Mouse (Mus musculus) neural tube, embryonic 15.5 days (tissue): ENCODE data around the gene Sec24b. TPM values are rescaled to one million over a fixed set of nuclear protein-coding genes. Genes with fewer than 3 reads are reported as not detected.

ENCODE experiments used
- ATAC-seq: fragments of 200-750 bp; cut with Nextera tagmentation; 2 replicates; pipeline ENCODE4 v1.8.0; 2017; ENCODE audit warnings: mild to moderate bottlenecking, moderate TSS enrichment, moderate library complexity; ENCODE audit not compliant: low FRiP score
- H3K27ac ChIP-seq: fragments of 300-500 bp; sonication (generic); replicated peaks from 2 replicates; pipeline ENCODE4 v1.5.1; 2015; ENCODE audit warnings: mild to moderate bottlenecking, inconsistent platforms
- H3K27me3 ChIP-seq: fragments of 300-500 bp; sonication (generic); replicated peaks from 2 replicates; pipeline ENCODE4 v1.6.1; 2015; ENCODE audit warnings: inconsistent platforms
- H3K36me3 ChIP-seq: fragments of 300-500 bp; sonication (generic); 2 replicates; pipeline ENCODE4 v1.6.1; 2015; ENCODE audit warnings: inconsistent platforms
- H3K4me1 ChIP-seq: fragments of 300-500 bp; sonication (generic); 2 replicates; pipeline ENCODE4 v1.6.1; 2015; ENCODE audit warnings: inconsistent platforms
- H3K4me2 ChIP-seq: fragments of 300-500 bp; sonication (generic); 2 replicates; pipeline ENCODE4 v1.6.1; 2015; ENCODE audit warnings: inconsistent platforms, mild to moderate bottlenecking, moderate library complexity
- H3K4me3 ChIP-seq: fragments of 300-500 bp; sonication (generic); replicated peaks from 2 replicates; pipeline ENCODE4 v1.5.1; 2015; ENCODE audit warnings: mild to moderate bottlenecking, inconsistent platforms
- H3K9ac ChIP-seq: fragments of 300-500 bp; sonication (generic); replicated peaks from 2 replicates; pipeline ENCODE4 v1.6.1; 2015; ENCODE audit warnings: mild to moderate bottlenecking, inconsistent platforms
- H3K9me3 ChIP-seq: fragments of 300-500 bp; sonication (generic); replicated peaks from 2 replicates; pipeline ENCODE4 v1.6.1; 2016; ENCODE audit warnings: inconsistent platforms
- WGBS: fragments of 180-500 bp; shearing (Covaris S2); methylation state at CpG from one replicate; pipeline ENCODE4 v1.1.7; 2015; ENCODE audit warnings: mixed read lengths; 5-methylcytosine and 5-hydroxymethylcytosine counted together
- polyA plus RNA-seq: library from polyadenylated mRNA; unstranded; fragments of >200 nt; fragmentation: Nextera tagmentation; extraction: Ambion mirVana; gene quantifications from 2 replicates; pipeline ENCODE4 v1.2.1, GENCODE M21; 2015

Gene Sec24b
- polyA plus RNA-seq, 1 experiment from 2014 or later = 30.4 TPM

- no peak overlapping the region for H3K4me3 ChIP-seq
- H3K36me3 ChIP-seq = no peaks in the 10 kb centered on the region
- no peak overlapping the region for H3K4me2 ChIP-seq
- no peaks in the 10 kb centered on the region for H3K9me3 ChIP-seq
- 92% methylated on average over 9 of the region's 9 CpGs for WGBS
- H3K9ac ChIP-seq = no peak overlapping the region
- no peak overlapping the region for H3K27ac ChIP-seq
- peaks cover 8% of the 10 kb centered on the region for H3K4me1 ChIP-seq
- no peaks in the 10 kb centered on the region for H3K27me3 ChIP-seq
- ATAC-seq = no peak
Measured at GRCm38 (mm10) chr3:130077291-130077690, 15.9 kb upstream of the Sec24b start.

- Histone ChIP-seq H3K36me3 (no peaks in the 10 kb centered on the region), H3K9me3 (no peaks in the 10 kb centered on the region), H3K4me1 (peaks cover 8% of the 10 kb centered on the region), H3K4me3 (no peak overlapping the region), H3K27ac (no peak overlapping the region), H3K4me2 (no peak overlapping the region), H3K27me3 (no peaks in the 10 kb centered on the region), H3K9ac (no peak overlapping the region)
- no peak for ATAC-seq
- WGBS = 61% methylated on average over 1 of the region's 1 CpGs
Measured at GRCm38 (mm10) chr3:130075746-130076145, 14.4 kb upstream of the Sec24b start.

GRCm38 (mm10) chr3:130073085-130073484, 11.7 kb upstream of the Sec24b start:
- H3K9ac ChIP-seq = no peak overlapping the region
- WGBS = 10% methylated on average over 10 of the region's 10 CpGs
- H3K27me3 ChIP-seq = no peaks in the 10 kb centered on the region
- H3K4me3 ChIP-seq = no peak overlapping the region
- no peaks in the 10 kb centered on the region for H3K36me3 ChIP-seq
- H3K4me1 ChIP-seq = peaks cover 8% of the 10 kb centered on the region
- H3K27ac ChIP-seq = no peak overlapping the region
- no peak for ATAC-seq
- peak overlapping the region; percentile 38 for H3K4me2 ChIP-seq
- no peaks in the 10 kb centered on the region for H3K9me3 ChIP-seq

GRCm38 (mm10) chr3:130071918-130072317, 10.6 kb upstream of the Sec24b start:
- H3K4me2 ChIP-seq = no peak overlapping the region
- H3K4me3 ChIP-seq = no peak overlapping the region
- H3K4me1 ChIP-seq = peaks cover 8% of the 10 kb centered on the region
- ATAC-seq = no peak
- 72% methylated on average over 2 of the region's 2 CpGs for WGBS
- H3K9ac ChIP-seq = no peak overlapping the region
- no peaks in the 10 kb centered on the region for H3K36me3 ChIP-seq
- no peak overlapping the region for H3K27ac ChIP-seq
- no peaks in the 10 kb centered on the region for H3K9me3 ChIP-seq
- no peaks in the 10 kb centered on the region for H3K27me3 ChIP-seq

- Histone ChIP-seq H3K4me3 (peak overlapping the region; percentile 90), H3K4me2 (peak overlapping the region; percentile 84), H3K27me3 (no peaks in the 10 kb centered on the region), H3K9me3 (no peaks in the 10 kb centered on the region), H3K27ac (peak overlapping the region; percentile 93), H3K9ac (peak overlapping the region; percentile 92), H3K4me1 (peaks cover 43% of the 10 kb centered on the region), H3K36me3 (no peaks in the 10 kb centered on the region)
- under 1% methylated on average over 46 of the region's 92 CpGs for WGBS
- peak; percentile 98 for ATAC-seq
Measured at GRCm38 (mm10) chr3:130060396-130061029, 840 bp downstream of the Sec24b start.

GRCm38 (mm10) chr3:130059805-130060395, 1.5 kb downstream of the Sec24b start:
- ATAC-seq = no peak; the same call in 1 of the 2 replicates
- under 1% methylated on average over 38 of the region's 42 CpGs for WGBS

GRCm38 (mm10) chr3:130058488-130058887, 2.9 kb downstream of the Sec24b start:
- Histone ChIP-seq H3K4me2 (peak overlapping the region; percentile 84; the same call in 1 of the 2 replicates), H3K9ac (no peak overlapping the region), H3K27me3 (no peaks in the 10 kb centered on the region)

More at GRCm38 (mm10) chr3:130059805-130060395, 1.5 kb downstream of the Sec24b start:
- Histone ChIP-seq H3K4me2 (peak overlapping the region; percentile 84), H3K27ac (peak overlapping the region; percentile 93), H3K27me3 (no peaks in the 10 kb centered on the region), H3K9me3 (no peaks in the 10 kb centered on the region), H3K36me3 (no peaks in the 10 kb centered on the region), H3K4me3 (peak overlapping the region; percentile 90), H3K4me1 (peaks cover 46% of the 10 kb centered on the region), H3K9ac (peak overlapping the region; percentile 92)

GRCm38 (mm10) chr3:130057569-130058345, 3.6 kb downstream of the Sec24b start:
- 48% methylated on average over 14 of the region's 14 CpGs for WGBS

More at GRCm38 (mm10) chr3:130058488-130058887, 2.9 kb downstream of the Sec24b start:
- Histone ChIP-seq H3K27ac (no peak overlapping the region; the same call in 1 of the 2 replicates), H3K36me3 (no peaks in the 10 kb centered on the region), H3K9me3 (no peaks in the 10 kb centered on the region), H3K4me1 (peaks cover 60% of the 10 kb centered on the region), H3K4me3 (peak overlapping the region; percentile 1; the same call in 1 of the 2 replicates)
- 64% methylated on average over 2 of the region's 2 CpGs for WGBS
- ATAC-seq = no peak

GRCm38 (mm10) chr3:130055416-130056385, 5.7 kb downstream of the Sec24b start:
- no peak for ATAC-seq

More at GRCm38 (mm10) chr3:130057569-130058345, 3.6 kb downstream of the Sec24b start:
- H3K4me1 ChIP-seq = peaks cover 68% of the 10 kb centered on the region
- H3K9me3 ChIP-seq = no peaks in the 10 kb centered on the region
- H3K4me3 ChIP-seq = no peak overlapping the region
- no peak for ATAC-seq
- no peaks in the 10 kb centered on the region for H3K27me3 ChIP-seq
- H3K36me3 ChIP-seq = no peaks in the 10 kb centered on the region
- H3K4me2 ChIP-seq = no peak overlapping the region
- no peak overlapping the region for H3K9ac ChIP-seq
- no peak overlapping the region for H3K27ac ChIP-seq

GRCm38 (mm10) chr3:130054587-130054986, 6.8 kb downstream of the Sec24b start:
- H3K4me3 ChIP-seq = no peak overlapping the region
- no peak for ATAC-seq
- no peaks in the 10 kb centered on the region for H3K36me3 ChIP-seq
- no peak overlapping the region for H3K9ac ChIP-seq
- no peaks in the 10 kb centered on the region for H3K27me3 ChIP-seq
- H3K27ac ChIP-seq = no peak overlapping the region
- H3K9me3 ChIP-seq = no peaks in the 10 kb centered on the region
- no peak overlapping the region for H3K4me2 ChIP-seq
- WGBS = 83% methylated on average over 6 of the region's 6 CpGs
- peaks cover 60% of the 10 kb centered on the region for H3K4me1 ChIP-seq

More at GRCm38 (mm10) chr3:130055416-130056385, 5.7 kb downstream of the Sec24b start:
- whole genome bisulfite sequencing = 92% methylated on average over 15 of the region's 15 CpGs
- H3K36me3 ChIP-seq = no peaks in the 10 kb centered on the region
- peaks cover 64% of the 10 kb centered on the region for H3K4me1 ChIP-seq
- H3K27me3 ChIP-seq = no peaks in the 10 kb centered on the region
- H3K4me3 ChIP-seq = no peak overlapping the region
- no peak overlapping the region for H3K4me2 ChIP-seq
- H3K27ac ChIP-seq = no peak overlapping the region
- H3K9me3 ChIP-seq = no peaks in the 10 kb centered on the region
- no peak overlapping the region for H3K9ac ChIP-seq
